Mouse (Mus musculus) left cerebral cortex, adult 2 months (tissue): ENCODE data around the gene Il12rb2. TPM values are rescaled to one million over a fixed set of nuclear protein-coding genes. Genes with fewer than 3 reads are reported as not detected.

Experiments
- DNase-seq, 2 experiments: peaks; one replicate each; pipeline ENCODE4 v3.0.0; 2021 to 2022; ENCODE audit warnings: low spot score in 2 of 2, mixed read lengths in 1 of 2; ENCODE audit errors: extremely low spot score in 1 of 2
- H3K27ac ChIP-seq: fragments of 200-600 bp; 2 replicates; pipeline ENCODE4 v1.8.1; 2022
- H3K4me3 ChIP-seq: fragments of 200-600 bp; 2 replicates; pipeline ENCODE4 v1.8.1; 2022
- CTCF ChIP-seq: fragments of 200-600 bp; IDR thresholded peaks from 2 replicates; pipeline ENCODE4 v1.8.1; 2022; ENCODE audit warnings: antibody characterized with exemption, mild to moderate bottlenecking, moderate library complexity
- intact Hi-C: fragments of 180-260 bp; cut with DNase I; formaldehyde crosslinking; loops from one replicate; pipeline ENCODE4 v1.15.1; 2025
- total RNA-seq, 2 experiments: library from RNA; stranded (reverse); gene quantifications; 2 replicates each; pipeline ENCODE4 v1.2.3; 2021

Gene Il12rb2
- total RNA-seq, 2 experiments from 2014 or later = 0.11 to 0.12 TPM

DNA sequence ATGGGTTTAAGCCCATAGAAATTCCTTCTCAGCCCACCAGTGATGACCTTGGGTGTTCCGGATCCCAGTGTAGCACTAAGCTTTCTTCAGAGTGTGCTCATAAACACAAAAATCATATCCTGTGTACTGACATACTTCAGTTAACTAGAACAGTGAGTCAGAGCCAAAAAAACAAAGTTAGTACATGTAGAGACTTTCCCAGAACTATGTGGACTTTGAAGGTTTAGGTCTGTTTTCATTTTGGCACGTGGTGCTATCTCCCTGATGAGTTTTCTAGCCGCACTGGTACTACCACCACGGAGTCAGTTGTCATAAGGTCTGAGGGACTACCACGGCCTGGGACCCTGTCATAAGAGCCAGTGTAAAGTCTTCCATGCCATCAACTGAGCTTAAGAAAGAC is 131.5 kb downstream of the Il12rb2 start:
- TF ChIP-seq CTCF = no peak
- intact Hi-C loops = no loop called here
- no peak for DNase-seq
- Histone ChIP-seq H3K27ac (no peak overlapping the region), H3K4me3 (no peak overlapping the region)

DNA sequence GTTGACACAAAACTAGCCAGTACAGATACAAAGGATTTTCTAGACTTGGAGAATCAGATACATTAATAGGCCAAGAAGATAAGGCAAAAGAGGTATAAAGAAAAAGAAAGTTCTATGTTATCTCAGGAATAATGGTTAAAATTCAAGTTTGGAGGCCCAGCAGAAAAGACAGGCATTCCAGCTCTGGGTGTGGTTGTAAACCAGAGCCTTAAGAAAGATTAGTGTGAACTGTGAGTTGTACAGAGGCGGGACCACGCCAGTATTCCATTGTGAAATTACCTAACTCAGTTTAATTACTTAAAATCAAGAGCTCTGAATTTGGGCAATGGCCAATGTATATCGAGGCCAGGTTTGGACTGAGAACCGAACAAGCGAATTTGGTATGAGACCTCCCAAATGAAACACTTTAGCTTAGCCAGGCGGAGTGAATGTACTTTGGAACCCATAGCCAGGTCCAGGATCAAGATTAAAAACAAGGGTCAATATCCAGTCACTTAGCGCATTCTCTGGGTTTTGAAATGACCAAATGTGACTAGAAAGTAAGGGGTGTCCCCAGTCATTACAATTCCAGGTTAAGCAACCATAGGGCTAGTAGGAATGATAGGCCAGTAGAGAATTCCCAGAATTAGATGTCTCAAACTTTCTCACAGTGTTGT is 132.1 kb downstream of the Il12rb2 start:
- TF ChIP-seq CTCF = no peak
- H3K27ac ChIP-seq = no peak overlapping the region
- intact Hi-C loops = no loop called here
- H3K4me3 ChIP-seq = no peak overlapping the region
- no peak for DNase-seq

Other genes starting within 250 kb of the Il12rb2 start
- gene Serbp1, start 138.0 kb downstream of the Il12rb2 start, total RNA-seq = 100 to 1,000 TPM; 188 to 193 TPM
- gene Il23r, start 115.7 kb upstream of the Il12rb2 start, total RNA-seq = not detected
- not detected for gene Tacstd2, start 159.6 kb upstream of the Il12rb2 start, total RNA-seq